Mouse (Mus musculus): ENCODE measurements around the gene Fgfr2. TPM values are rescaled to one million over a fixed set of nuclear protein-coding genes. Genes with fewer than 3 reads are reported as not detected.

The Fgfr2 gene
- polyA plus RNA-seq, 1 experiment from 2014 or later = 17.2 TPM

GRCm38 (mm10) chr7:132204073-132204612 is 919.0 kb downstream of the Fgfr2 start:
- Histone ChIP-seq H3K36me3 (no peaks in the 10 kb centered on the region), H3K4me3 (no peak overlapping the region), H3K4me2 (no peak overlapping the region), H3K9me3 (replicated peaks) (no peaks in the 10 kb centered on the region), H3K9ac (no peak overlapping the region), H3K4me1 (replicated peaks) (no peaks in the 10 kb centered on the region), H3K27me3 (no peaks in the 10 kb centered on the region), H3K27ac (no peak overlapping the region)
- 16% methylated on average over 1 of the region's 1 CpGs for WGBS
- ATAC-seq (replicated peaks; ENCODE audit: insufficient number of reproducible peaks, insufficient read depth, low FRiP score, low read depth) = no peak

GRCm38 (mm10) chr7:132199686-132200085 is 923.5 kb downstream of the Fgfr2 start:
- Histone ChIP-seq H3K4me2 (no peak overlapping the region), H3K9ac (no peak overlapping the region), H3K27ac (no peak overlapping the region), H3K27me3 (no peaks in the 10 kb centered on the region), H3K4me3 (no peak overlapping the region), H3K36me3 (no peaks in the 10 kb centered on the region), H3K4me1 (replicated peaks) (no peaks in the 10 kb centered on the region), H3K9me3 (replicated peaks) (no peaks in the 10 kb centered on the region)
- WGBS = 41% methylated on average over 6 of the region's 6 CpGs
- no peak for ATAC-seq (replicated peaks; ENCODE audit: insufficient number of reproducible peaks, insufficient read depth, low FRiP score, low read depth)

GRCm38 (mm10) chr7:132198806-132199205 is 924.3 kb downstream of the Fgfr2 start:
- Histone ChIP-seq H3K27ac (no peak overlapping the region), H3K4me3 (no peak overlapping the region), H3K9ac (no peak overlapping the region), H3K36me3 (no peaks in the 10 kb centered on the region), H3K27me3 (no peaks in the 10 kb centered on the region; the same call in 1 of the 2 replicates), H3K4me1 (replicated peaks) (no peaks in the 10 kb centered on the region), H3K9me3 (replicated peaks) (no peaks in the 10 kb centered on the region), H3K4me2 (no peak overlapping the region)
- 79% methylated on average over 1 of the region's 1 CpGs for WGBS
- ATAC-seq (replicated peaks; ENCODE audit: insufficient number of reproducible peaks, insufficient read depth, low FRiP score, low read depth) = no peak

- no peak overlapping the region for H3K4me2 ChIP-seq
- WGBS = 31% methylated on average over 7 of the region's 7 CpGs
- no peak overlapping the region for H3K27ac ChIP-seq
- no peak overlapping the region for H3K4me3 ChIP-seq
- no peaks in the 10 kb centered on the region for H3K36me3 ChIP-seq
- H3K9me3 ChIP-seq (replicated peaks) = no peaks in the 10 kb centered on the region
- ATAC-seq (replicated peaks; ENCODE audit: insufficient number of reproducible peaks, insufficient read depth, low FRiP score, low read depth) = no peak
- no peak overlapping the region for H3K9ac ChIP-seq
- H3K27me3 ChIP-seq = no peaks in the 10 kb centered on the region; the same call in 1 of the 2 replicates
- H3K4me1 ChIP-seq (replicated peaks) = no peaks in the 10 kb centered on the region
Measured at GRCm38 (mm10) chr7:132197817-132198475, 925.2 kb downstream of the Fgfr2 start.

GRCm38 (mm10) chr7:132196581-132196980 is 926.6 kb downstream of the Fgfr2 start:
- no peak overlapping the region for H3K27ac ChIP-seq
- H3K36me3 ChIP-seq = no peaks in the 10 kb centered on the region
- no peak overlapping the region for H3K9ac ChIP-seq
- WGBS = 67% methylated on average over 1 of the region's 1 CpGs
- 0 out of 2 replicates have a peak, but pooled peaks have one; percentile 18 for ATAC-seq (replicated peaks; ENCODE audit: insufficient number of reproducible peaks, insufficient read depth, low FRiP score, low read depth)
- H3K4me2 ChIP-seq = no peak overlapping the region
- H3K4me1 ChIP-seq (replicated peaks) = no peaks in the 10 kb centered on the region
- H3K4me3 ChIP-seq = no peak overlapping the region
- H3K27me3 ChIP-seq = no peaks in the 10 kb centered on the region; the same call in 1 of the 2 replicates
- H3K9me3 ChIP-seq (replicated peaks) = no peaks in the 10 kb centered on the region

- Histone ChIP-seq H3K27me3 (peaks cover 2% of the 10 kb centered on the region; the same call in 1 of the 2 replicates), H3K9me3 (replicated peaks) (no peaks in the 10 kb centered on the region), H3K9ac (no peak overlapping the region), H3K36me3 (no peaks in the 10 kb centered on the region), H3K4me2 (no peak overlapping the region), H3K4me3 (no peak overlapping the region), H3K4me1 (replicated peaks) (no peaks in the 10 kb centered on the region), H3K27ac (no peak overlapping the region)
- no peak for ATAC-seq (replicated peaks; ENCODE audit: insufficient number of reproducible peaks, insufficient read depth, low FRiP score, low read depth)
- WGBS = 88% methylated on average over 2 of the region's 2 CpGs
Measured at GRCm38 (mm10) chr7:132193606-132194005, 929.5 kb downstream of the Fgfr2 start.

GRCm38 (mm10) chr7:132187456-132187855 is 935.7 kb downstream of the Fgfr2 start:
- Histone ChIP-seq H3K9ac (no peak overlapping the region), H3K27ac (no peak overlapping the region), H3K4me2 (no peak overlapping the region), H3K9me3 (replicated peaks) (no peaks in the 10 kb centered on the region), H3K4me3 (no peak overlapping the region), H3K27me3 (0 out of 2 replicates have a peak, but pooled peaks cover 2% of the 10 kb centered on the region), H3K36me3 (no peaks in the 10 kb centered on the region), H3K4me1 (replicated peaks) (no peaks in the 10 kb centered on the region)
- no peak for ATAC-seq (replicated peaks; ENCODE audit: insufficient number of reproducible peaks, insufficient read depth, low FRiP score, low read depth)
- 63% methylated on average over 3 of the region's 3 CpGs for WGBS

GRCm38 (mm10) chr7:132183892-132184404 is 939.2 kb downstream of the Fgfr2 start:
- 67% methylated on average over 5 of the region's 5 CpGs for WGBS
- Histone ChIP-seq H3K4me1 (replicated peaks) (no peaks in the 10 kb centered on the region), H3K9ac (no peak overlapping the region), H3K27ac (no peak overlapping the region), H3K36me3 (no peaks in the 10 kb centered on the region), H3K27me3 (no peaks in the 10 kb centered on the region), H3K9me3 (replicated peaks) (no peaks in the 10 kb centered on the region), H3K4me3 (no peak overlapping the region), H3K4me2 (no peak overlapping the region)
- ATAC-seq (replicated peaks; ENCODE audit: insufficient number of reproducible peaks, insufficient read depth, low FRiP score, low read depth) = no peak

- H3K36me3 ChIP-seq = no peaks in the 10 kb centered on the region
- no peak for ATAC-seq (replicated peaks; ENCODE audit: insufficient number of reproducible peaks, insufficient read depth, low FRiP score, low read depth)
- H3K27ac ChIP-seq = no peak overlapping the region
- 82% methylated on average over 4 of the region's 4 CpGs for WGBS
- H3K9ac ChIP-seq = no peak overlapping the region
- H3K4me3 ChIP-seq = no peak overlapping the region
- no peaks in the 10 kb centered on the region for H3K4me1 ChIP-seq (replicated peaks)
- H3K27me3 ChIP-seq = no peaks in the 10 kb centered on the region
- no peaks in the 10 kb centered on the region for H3K9me3 ChIP-seq (replicated peaks)
- no peak overlapping the region for H3K4me2 ChIP-seq
Measured at GRCm38 (mm10) chr7:132181586-132182198, 941.5 kb downstream of the Fgfr2 start.

- Histone ChIP-seq H3K4me2 (no peak overlapping the region), H3K4me3 (no peak overlapping the region), H3K27ac (no peak overlapping the region), H3K9me3 (replicated peaks) (no peaks in the 10 kb centered on the region), H3K36me3 (no peaks in the 10 kb centered on the region), H3K9ac (no peak overlapping the region), H3K4me1 (replicated peaks) (no peaks in the 10 kb centered on the region), H3K27me3 (no peaks in the 10 kb centered on the region)
- 56% methylated on average over 3 of the region's 3 CpGs for WGBS
- no peak for ATAC-seq (replicated peaks; ENCODE audit: insufficient number of reproducible peaks, insufficient read depth, low FRiP score, low read depth)
Measured at GRCm38 (mm10) chr7:132181042-132181441, 942.1 kb downstream of the Fgfr2 start.

- ATAC-seq (replicated peaks; ENCODE audit: insufficient number of reproducible peaks, insufficient read depth, low FRiP score, low read depth) = no peak
- WGBS = 42% methylated on average over 1 of the region's 1 CpGs
- no peak overlapping the region for H3K4me2 ChIP-seq
Measured at GRCm38 (mm10) chr7:132179049-132179448, 944.1 kb downstream of the Fgfr2 start.

More at GRCm38 (mm10) chr7:132179049-132179448, 944.1 kb downstream of the Fgfr2 start:
- H3K36me3 ChIP-seq = no peaks in the 10 kb centered on the region
- no peaks in the 10 kb centered on the region for H3K27me3 ChIP-seq
- no peak overlapping the region for H3K9ac ChIP-seq
- no peaks in the 10 kb centered on the region for H3K9me3 ChIP-seq (replicated peaks)
- H3K27ac ChIP-seq = no peak overlapping the region
- H3K4me1 ChIP-seq (replicated peaks) = no peaks in the 10 kb centered on the region
- no peak overlapping the region for H3K4me3 ChIP-seq
